Mouse (Mus musculus): Measurements from ENCODE around the gene Grik4. TPM values are rescaled to one million over a fixed set of nuclear protein-coding genes. Genes with fewer than 3 reads are reported as not detected.
A peak's percentile ranks its signal among the peaks of the same experiment; 100 is the strongest.

The Grik4 gene
- total and polyA plus RNA-seq, 2 experiments from 2014 or later = 7.7 to 11.9 TPM

- H3K4me2 ChIP-seq (ENCODE audit: low read depth) = no peak overlapping the region
- no peaks in the 10 kb centered on the region for H3K4me1 ChIP-seq (ENCODE audit: insufficient read depth)
- no peak for TF ChIP-seq CTCF (IDR thresholded peaks at IDR 0.05; ENCODE audit: low read depth)
- no peak overlapping the region for H3K9ac ChIP-seq
- H3K27ac ChIP-seq (ENCODE audit: low read depth, low read length) = no peak overlapping the region
- WGBS = 87% methylated on average over 1 of the region's 1 CpGs
- ATAC-seq = no peak
- no peaks in the 10 kb centered on the region for H3K9me3 ChIP-seq (ENCODE audit: low read length)
- DNase-seq = no peak
- H3K27me3 ChIP-seq (ENCODE audit: insufficient read depth, low read length) = no peaks in the 10 kb centered on the region
- H3K4me3 ChIP-seq (ENCODE audit: low read depth, low read length) = no peak overlapping the region
- H3K36me3 ChIP-seq (ENCODE audit: insufficient read depth) = no peaks in the 10 kb centered on the region
Measured at GRCm38 (mm10) chr9:42482944-42483343, 461.3 kb downstream of the Grik4 start.

- H3K9me3 ChIP-seq (ENCODE audit: low read length) = no peaks in the 10 kb centered on the region
- no peaks in the 10 kb centered on the region for H3K36me3 ChIP-seq (ENCODE audit: insufficient read depth)
- ATAC-seq = no peak
- H3K4me1 ChIP-seq (ENCODE audit: insufficient read depth) = peaks cover 7% of the 10 kb centered on the region
- TF ChIP-seq CTCF (IDR thresholded peaks at IDR 0.05; ENCODE audit: low read depth) = no peak
- H3K27ac ChIP-seq (ENCODE audit: low read depth, low read length) = no peak overlapping the region
- no peaks in the 10 kb centered on the region for H3K27me3 ChIP-seq (ENCODE audit: insufficient read depth, low read length)
- WGBS = 90% methylated on average over 4 of the region's 4 CpGs
- no peak overlapping the region for H3K4me3 ChIP-seq (ENCODE audit: low read depth, low read length)
- no peak for DNase-seq
- H3K4me2 ChIP-seq (ENCODE audit: low read depth) = no peak overlapping the region
- no peak overlapping the region for H3K9ac ChIP-seq
Measured at GRCm38 (mm10) chr9:42476166-42476565, 468.1 kb downstream of the Grik4 start.

- H3K4me2 ChIP-seq (ENCODE audit: low read depth) = no peak overlapping the region
- no peak for TF ChIP-seq CTCF (IDR thresholded peaks at IDR 0.05; ENCODE audit: low read depth)
- DNase-seq = no peak
- H3K9me3 ChIP-seq (ENCODE audit: low read length) = no peaks in the 10 kb centered on the region
- 90% methylated on average over 8 of the region's 8 CpGs for WGBS
- peaks cover 17% of the 10 kb centered on the region for H3K4me1 ChIP-seq (ENCODE audit: insufficient read depth)
- H3K9ac ChIP-seq = no peak overlapping the region
- no peaks in the 10 kb centered on the region for H3K27me3 ChIP-seq (ENCODE audit: insufficient read depth, low read length)
- H3K4me3 ChIP-seq (ENCODE audit: low read depth, low read length) = no peak overlapping the region
- no peak overlapping the region for H3K27ac ChIP-seq (ENCODE audit: low read depth, low read length)
- H3K36me3 ChIP-seq (ENCODE audit: insufficient read depth) = no peaks in the 10 kb centered on the region
- ATAC-seq = no peak
Measured at GRCm38 (mm10) chr9:42474244-42474643, 470.0 kb downstream of the Grik4 start.

GRCm38 (mm10) chr9:42471921-42472747 lies 472.2 kb downstream of the Grik4 start:
- WGBS = 5% methylated on average over 49 of the region's 49 CpGs
- Histone ChIP-seq H3K36me3 (ENCODE audit: insufficient read depth) (no peaks in the 10 kb centered on the region), H3K27ac (ENCODE audit: low read depth, low read length) (peak overlapping the region; percentile 82), H3K27me3 (ENCODE audit: insufficient read depth, low read length) (no peaks in the 10 kb centered on the region), H3K4me2 (ENCODE audit: low read depth) (peak overlapping the region; percentile 90), H3K9me3 (ENCODE audit: low read length) (no peaks in the 10 kb centered on the region), H3K4me3 (ENCODE audit: low read depth, low read length) (peak overlapping the region; percentile 92), H3K9ac (peak overlapping the region; percentile 87), H3K4me1 (ENCODE audit: insufficient read depth) (peaks cover 17% of the 10 kb centered on the region)
- peak; percentile 97 for ATAC-seq
- no peak for TF ChIP-seq CTCF (IDR thresholded peaks at IDR 0.05; ENCODE audit: low read depth)
- peak; percentile 98 for DNase-seq

GRCm38 (mm10) chr9:42471214-42471613 lies 473.1 kb downstream of the Grik4 start:
- no peaks in the 10 kb centered on the region for H3K27me3 ChIP-seq (ENCODE audit: insufficient read depth, low read length)
- peaks cover 17% of the 10 kb centered on the region for H3K4me1 ChIP-seq (ENCODE audit: insufficient read depth)
- ATAC-seq (peak; percentile 37), DNase-seq (peak; percentile 23)
- no peaks in the 10 kb centered on the region for H3K36me3 ChIP-seq (ENCODE audit: insufficient read depth)
- peak overlapping the region; percentile 82; the same call in 1 of the 2 replicates for H3K27ac ChIP-seq (ENCODE audit: low read depth, low read length)
- H3K4me3 ChIP-seq (ENCODE audit: low read depth, low read length) = peak overlapping the region; percentile 92
- no peaks in the 10 kb centered on the region for H3K9me3 ChIP-seq (ENCODE audit: low read length)
- H3K9ac ChIP-seq = peak overlapping the region; percentile 87
- peak overlapping the region; percentile 90 for H3K4me2 ChIP-seq (ENCODE audit: low read depth)
- TF ChIP-seq CTCF (IDR thresholded peaks at IDR 0.05; ENCODE audit: low read depth) = no peak
- WGBS = 37% methylated on average over 4 of the region's 4 CpGs

GRCm38 (mm10) chr9:42469323-42469722 lies 475.0 kb downstream of the Grik4 start:
- H3K4me1 ChIP-seq (ENCODE audit: insufficient read depth) = peaks cover 17% of the 10 kb centered on the region
- 93% methylated on average over 15 of the region's 15 CpGs for WGBS
- no peak overlapping the region for H3K9ac ChIP-seq
- H3K27me3 ChIP-seq (ENCODE audit: insufficient read depth, low read length) = no peaks in the 10 kb centered on the region
- H3K4me2 ChIP-seq (ENCODE audit: low read depth) = no peak overlapping the region
- H3K4me3 ChIP-seq (ENCODE audit: low read depth, low read length) = no peak overlapping the region
- ATAC-seq = no peak
- no peaks in the 10 kb centered on the region for H3K9me3 ChIP-seq (ENCODE audit: low read length)
- no peak overlapping the region for H3K27ac ChIP-seq (ENCODE audit: low read depth, low read length)
- DNase-seq = no peak
- TF ChIP-seq CTCF (IDR thresholded peaks at IDR 0.05; ENCODE audit: low read depth) = no peak
- no peaks in the 10 kb centered on the region for H3K36me3 ChIP-seq (ENCODE audit: insufficient read depth)

GRCm38 (mm10) chr9:42468360-42468759 lies 475.9 kb downstream of the Grik4 start:
- H3K27me3 ChIP-seq (ENCODE audit: insufficient read depth, low read length) = no peaks in the 10 kb centered on the region
- ATAC-seq (no peak), DNase-seq (no peak)
- H3K27ac ChIP-seq (ENCODE audit: low read depth, low read length) = no peak overlapping the region
- H3K36me3 ChIP-seq (ENCODE audit: insufficient read depth) = no peaks in the 10 kb centered on the region
- no peak overlapping the region for H3K4me3 ChIP-seq (ENCODE audit: low read depth, low read length)
- H3K9ac ChIP-seq = no peak overlapping the region
- H3K9me3 ChIP-seq (ENCODE audit: low read length) = no peaks in the 10 kb centered on the region
- H3K4me2 ChIP-seq (ENCODE audit: low read depth) = no peak overlapping the region
- H3K4me1 ChIP-seq (ENCODE audit: insufficient read depth) = peaks cover 17% of the 10 kb centered on the region
- 92% methylated on average over 5 of the region's 5 CpGs for WGBS
- no peak for TF ChIP-seq CTCF (IDR thresholded peaks at IDR 0.05; ENCODE audit: low read depth)

Small RNA genes within 50 kb of the gene (microRNA-seq; reads per million reads assigned to microRNA genes)
- gene Gm27509 = 0 reads per million in 2 experiments

Other genes starting within 250 kb of the Grik4 start
- gene Arhgef12, start 162.7 kb upstream of the Grik4 start, total RNA-seq (2014; rRNA removed) = 91.7 and 98.7 TPM in 2 replicates
- gene Arhgef12, start 162.7 kb upstream of the Grik4 start, polyA plus RNA-seq (2015; fragmentation: Nextera tagmentation; extraction: Ambion mirVana) = 6.5 and 12.2 TPM in 2 replicates
- gene Tmem136, start 172.1 kb upstream of the Grik4 start, total RNA-seq (2014; rRNA removed) = 6.0 and 6.2 TPM in 2 replicates
- 6.8 and 7.5 TPM in 2 replicates for gene Tmem136, start 172.1 kb upstream of the Grik4 start, polyA plus RNA-seq (2015; fragmentation: Nextera tagmentation; extraction: Ambion mirVana)

Measured in forebrain, postnatal 0 days (tissue).